Comparison of ENCODE assay signal across 8 mouse cellular contexts in the genomic region with DNA sequence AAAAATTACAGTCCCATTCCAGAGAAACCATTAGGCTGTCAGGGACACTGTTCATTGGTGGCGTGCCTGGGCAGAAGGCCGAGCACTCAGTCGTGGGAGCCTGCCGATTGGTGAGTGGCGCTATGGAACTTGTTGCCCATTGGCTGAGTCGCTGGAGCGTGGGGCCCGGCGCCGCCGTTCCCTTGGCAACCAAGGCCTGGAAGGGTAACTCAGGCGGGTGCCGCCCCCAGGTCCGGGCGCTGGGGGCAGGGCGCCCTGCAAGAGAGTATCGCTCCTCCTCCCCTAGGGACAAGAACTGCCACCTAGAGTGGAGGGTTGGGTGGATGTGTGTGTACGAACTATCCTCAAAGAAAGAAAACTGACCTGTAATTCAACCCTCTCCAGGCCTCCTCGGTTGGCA. TPM values are rescaled to one million over a fixed set of nuclear protein-coding genes. Genes with fewer than 3 reads are reported as not detected.
DNase-seq lines count a peak whose midpoint lies in the region; ATAC-seq lines count a peak whose summit lies in the region.

No protein-coding gene starts in this region.

- H3K36me3 ChIP-seq in hindbrain, embryonic 15.5 days, result no peaks in the 10 kb centered on the region

- DNase-seq in T-cell, adult 2 months (ENCODE audit: low spot score), result peak; percentile 72
- DNase-seq in cerebellum, postnatal 36 days, result peak; percentile 94 to 95
- peak; percentile 95 to 98 for DNase-seq in frontal cortex, postnatal 36 days (ENCODE audit: low spot score in 2 of 2)
- DNase-seq in left cerebral cortex, adult 11 months (ENCODE audit: low spot score), result peak; percentile 94
- peak; percentile 98 for DNase-seq in lung, postnatal 36 days
- peak; percentile 85 for DNase-seq in retina, postnatal 7 days (ENCODE audit: low read depth, low spot score)
- peak; percentile 76 to 92 for DNase-seq in urinary bladder, adult 18-20 months (ENCODE audit: low spot score in 2 of 2)

- peaks cover 26% of the 10 kb centered on the region for H3K4me1 ChIP-seq in hindbrain, embryonic 15.5 days (replicated peaks)

- peak overlapping the region; percentile 15; the same call in 1 of the 2 replicates for H3K9ac ChIP-seq in hindbrain, embryonic 15.5 days

- H3K9me3 ChIP-seq in hindbrain, embryonic 15.5 days, result no peaks in the 10 kb centered on the region

- peak overlapping the region; percentile 75 for H3K27ac ChIP-seq in hindbrain, embryonic 15.5 days (replicated peaks)

- H3K4me2 ChIP-seq in hindbrain, embryonic 15.5 days, result peak overlapping the region; percentile 59

- ATAC-seq in hindbrain, embryonic 15.5 days (ENCODE audit: low FRiP score, low read depth), result peak; percentile 96

- peak overlapping the region; percentile 34 for H3K4me3 ChIP-seq in hindbrain, embryonic 15.5 days

- under 1% methylated on average over 19 of the region's 19 CpGs for WGBS in hindbrain, embryonic 15.5 days

- no peaks in the 10 kb centered on the region for H3K27me3 ChIP-seq in hindbrain, embryonic 15.5 days

RNA-seq across cellular contexts. Expression of a gene that starts 8.3 kb away (rescaled TPM):
- polyA plus RNA-seq in hindbrain, embryonic 15.5 days (2015; fragmentation: Nextera tagmentation; extraction: Ambion mirVana), result 13.8 and 14.9 TPM in 2 replicates

RNA-seq across cellular contexts. Expression of a gene that starts 8.7 kb away (rescaled TPM):
- polyA plus RNA-seq in hindbrain, embryonic 15.5 days (2015; fragmentation: Nextera tagmentation; extraction: Ambion mirVana), result 18.6 TPM in 2 replicates

RNA-seq across cellular contexts. Expression of a gene that starts 9.3 kb away (rescaled TPM):
- 2.2 and 2.3 TPM in 2 replicates for polyA plus RNA-seq in hindbrain, embryonic 15.5 days (2015; fragmentation: Nextera tagmentation; extraction: Ambion mirVana)

RNA-seq across cellular contexts. Expression of a gene that starts 29.7 kb away (rescaled TPM):
- 50.6 and 60.3 TPM in 2 replicates for polyA plus RNA-seq in hindbrain, embryonic 15.5 days (2015; fragmentation: Nextera tagmentation; extraction: Ambion mirVana)

RNA-seq across cellular contexts. Expression of a gene that starts 58.3 kb away (rescaled TPM):
- polyA plus RNA-seq in hindbrain, embryonic 15.5 days (2015; fragmentation: Nextera tagmentation; extraction: Ambion mirVana), result not detected in 2 replicates

Comparison
In these comparisons a context has a peak if more than half of its experiments do, and no peak if none do; other contexts are left out.
1. Peak in every context shown above with its lines: DNase-seq, ATAC-seq, H3K4me3 ChIP-seq and H3K27ac ChIP-seq.